Mouse (Mus musculus) MEL-GATA-1-ER (cell line): ENCODE measurements around the gene Ifit3b.
"Not testable (repeated sequence)": the region's sequence is repeated elsewhere in the genome, so short reads cannot be mapped to it uniquely, and the experiment has no call there.

Experiments
- DNase-seq: peaks from one replicate; pipeline ENCODE4 v3.0.0-alpha.2; 2012; ENCODE audit warnings: low read depth; ENCODE audit errors: extremely low read depth

Ifit3b gene

GRCm38 (mm10) chr19:34607237-34608051 lies at the start of gene Ifit3b:
Ifit3b (plus strand) TSS chr19:34607970.
- not testable (repeated sequence) for DNase-seq

DNA sequence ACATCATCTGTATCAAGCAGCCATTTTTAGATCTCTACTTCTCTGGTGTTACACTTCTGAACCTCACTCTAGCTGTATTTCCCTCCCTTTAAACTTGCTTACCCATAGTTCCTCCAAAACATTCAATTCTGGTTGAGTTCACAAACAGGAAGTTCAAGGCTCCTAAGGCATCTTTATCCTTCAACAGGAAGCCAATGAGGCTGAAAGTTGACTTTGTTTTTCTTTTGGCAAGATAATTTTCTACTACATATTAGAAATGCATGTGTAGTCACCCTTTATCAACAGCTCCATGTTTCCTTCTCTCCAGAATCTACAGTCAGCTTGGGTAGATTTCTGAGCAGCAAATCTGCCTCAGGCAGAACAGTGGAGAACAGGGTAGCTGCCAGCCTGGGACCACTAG lies 45.2 kb upstream of the Ifit3b start:
- peak; percentile 98 for DNase-seq

- no peak for DNase-seq
These were observed 41.5 kb upstream of the Ifit3b start for GRCm38 (mm10) chr19:34566178-34566784.

DNA sequence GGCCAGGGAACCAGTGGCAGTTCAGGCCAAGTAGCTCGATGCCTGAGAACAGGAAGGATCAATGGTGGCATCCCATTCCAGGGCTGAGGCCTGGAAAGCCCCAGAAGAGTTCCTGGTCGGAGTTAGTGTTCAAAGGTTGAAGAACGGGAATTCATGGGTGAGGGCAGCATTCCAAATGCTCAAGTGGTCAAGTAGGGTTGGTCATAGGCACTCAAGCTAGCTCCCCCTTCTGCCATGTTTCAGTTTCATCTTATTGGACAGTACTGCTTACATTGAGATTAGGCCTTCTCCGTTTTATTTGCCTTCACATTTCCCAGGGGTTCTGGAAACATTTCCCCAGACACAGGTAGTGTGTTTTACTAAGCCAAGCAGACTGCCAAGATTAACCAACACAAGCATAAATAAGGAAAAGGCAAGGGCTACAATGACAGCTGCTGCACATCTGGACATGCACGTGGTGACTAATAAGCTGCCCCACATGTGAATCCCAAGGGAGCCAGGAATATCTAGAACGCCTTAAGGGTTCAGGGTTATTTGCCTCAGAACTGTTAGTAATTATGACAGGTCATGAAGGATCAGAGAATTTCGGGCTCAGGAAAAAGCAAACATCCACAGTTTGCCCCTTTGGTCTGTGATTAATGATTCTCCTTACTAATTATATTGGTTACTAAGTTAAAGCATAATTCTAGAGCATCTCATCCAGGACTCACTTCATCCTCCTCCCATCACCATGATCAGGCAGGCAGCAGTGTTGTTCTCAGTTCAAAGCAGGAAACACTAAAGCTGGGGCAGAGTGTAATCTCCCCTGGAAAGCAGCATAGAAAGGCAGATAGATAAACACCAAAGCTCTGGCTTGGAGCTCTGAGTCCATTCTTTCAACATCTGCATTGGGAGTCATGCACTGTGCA lies 38.5 kb upstream of the Ifit3b start:
- no peak for DNase-seq

DNA sequence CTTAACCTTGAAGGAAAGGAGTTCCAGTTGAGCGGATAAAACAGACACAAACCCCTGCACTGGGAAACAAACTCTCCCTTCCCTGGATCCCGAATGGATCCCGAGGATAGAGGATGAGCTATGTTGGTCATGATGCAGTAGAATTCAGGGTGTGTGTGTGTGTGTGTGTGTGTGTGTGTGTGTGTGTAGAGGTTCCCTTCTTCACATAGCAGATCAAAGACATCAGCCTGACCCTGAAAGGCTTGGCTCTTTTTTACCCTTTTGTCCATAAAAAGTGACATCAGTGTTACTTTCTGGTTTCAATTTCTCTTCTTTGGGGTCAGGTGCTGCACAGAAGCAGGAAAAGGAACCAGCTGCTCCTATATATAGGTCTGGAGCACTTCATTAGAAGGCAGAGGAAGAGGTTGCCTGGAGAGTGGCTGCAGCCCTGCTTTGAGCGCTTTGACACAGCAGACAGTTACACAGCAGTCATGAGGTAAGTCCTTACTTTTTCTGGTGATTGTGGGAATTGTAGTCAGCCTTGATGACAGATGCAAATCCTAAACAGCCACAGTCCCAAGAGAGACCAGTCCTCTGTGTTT lies 37.8 kb upstream of the Ifit3b start:
- no peak for DNase-seq

DNA sequence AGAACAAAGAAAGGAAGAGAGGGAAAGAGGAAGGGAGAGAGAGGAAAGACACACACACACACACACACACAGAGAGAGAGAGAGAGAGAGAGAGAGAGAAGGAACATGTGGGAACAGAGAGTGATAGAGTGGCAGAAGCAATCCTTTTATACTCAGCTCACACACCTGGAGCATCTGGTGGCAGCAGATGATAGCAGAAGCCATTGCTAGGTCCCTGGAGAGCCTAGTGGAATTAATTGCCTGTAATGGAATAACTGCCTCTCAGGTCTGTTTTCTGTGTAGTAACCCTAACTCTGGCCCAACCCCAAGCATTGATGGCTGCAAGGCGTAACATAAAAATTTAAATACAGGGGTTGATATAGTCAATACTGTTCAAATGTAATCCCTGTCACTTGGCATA lies 36.7 kb upstream of the Ifit3b start:
- DNase-seq: no peak

DNA sequence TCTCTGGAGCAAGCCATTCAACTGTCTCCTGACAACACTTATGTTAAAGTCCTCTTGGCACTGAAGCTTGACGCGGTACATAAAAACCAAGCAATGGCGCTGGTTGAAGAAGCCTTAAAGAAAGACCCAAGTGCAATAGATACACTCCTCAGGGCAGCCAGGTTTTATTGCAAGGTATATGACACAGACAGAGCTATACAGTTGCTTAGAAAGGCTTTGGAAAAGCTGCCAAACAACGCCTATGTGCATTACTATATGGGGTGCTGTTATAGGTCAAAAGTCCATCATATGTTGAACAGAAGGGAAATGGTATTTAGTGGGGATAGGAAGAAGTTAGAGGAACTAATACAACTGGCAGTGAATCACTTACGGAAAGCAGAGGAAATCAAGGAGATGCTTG lies 34.1 kb upstream of the Ifit3b start:
- no peak for DNase-seq

- no peak for DNase-seq
These were observed 30.6 kb upstream of the Ifit3b start for GRCm38 (mm10) chr19:34577121-34577520.

- not testable (repeated sequence) for DNase-seq
These were observed 25.1 kb upstream of the Ifit3b start for GRCm38 (mm10) chr19:34582696-34583095.

DNA sequence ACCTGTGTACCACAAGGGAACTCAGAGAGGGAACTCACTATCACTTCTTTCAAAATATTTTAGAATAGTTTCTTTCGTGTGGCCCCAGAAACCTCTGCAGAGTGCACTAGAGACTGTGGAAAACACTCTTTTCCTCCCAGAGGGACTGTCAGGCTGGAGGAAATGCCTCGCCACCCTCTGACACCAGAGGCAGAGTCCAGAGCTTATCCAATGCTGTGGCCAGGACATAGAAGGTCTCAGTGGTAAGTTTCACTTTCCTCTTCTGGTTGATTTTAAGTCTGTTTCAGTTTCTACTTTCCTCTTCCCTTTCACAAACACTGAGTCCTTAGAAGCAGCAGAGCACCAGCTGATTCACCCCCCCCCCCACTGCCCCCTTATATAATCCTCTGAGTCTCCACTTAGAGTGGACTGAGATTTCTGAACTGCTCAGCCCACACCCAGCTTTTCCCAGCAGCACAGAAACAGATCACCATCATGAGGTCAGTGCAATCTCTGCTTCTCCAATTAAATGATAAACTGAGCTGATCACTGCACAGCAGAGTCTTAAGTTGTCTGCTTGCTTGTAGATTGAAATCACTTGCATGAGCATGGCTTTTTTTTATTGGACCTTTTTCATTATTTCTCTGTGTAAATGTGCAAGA lies 24.5 kb upstream of the Ifit3b start, which contains the start of gene Ifit3:
TSS of gene Ifit3 (plus strand) at position 406 of the 641 bp plus-strand sequence.
- not testable (repeated sequence) for DNase-seq

DNA sequence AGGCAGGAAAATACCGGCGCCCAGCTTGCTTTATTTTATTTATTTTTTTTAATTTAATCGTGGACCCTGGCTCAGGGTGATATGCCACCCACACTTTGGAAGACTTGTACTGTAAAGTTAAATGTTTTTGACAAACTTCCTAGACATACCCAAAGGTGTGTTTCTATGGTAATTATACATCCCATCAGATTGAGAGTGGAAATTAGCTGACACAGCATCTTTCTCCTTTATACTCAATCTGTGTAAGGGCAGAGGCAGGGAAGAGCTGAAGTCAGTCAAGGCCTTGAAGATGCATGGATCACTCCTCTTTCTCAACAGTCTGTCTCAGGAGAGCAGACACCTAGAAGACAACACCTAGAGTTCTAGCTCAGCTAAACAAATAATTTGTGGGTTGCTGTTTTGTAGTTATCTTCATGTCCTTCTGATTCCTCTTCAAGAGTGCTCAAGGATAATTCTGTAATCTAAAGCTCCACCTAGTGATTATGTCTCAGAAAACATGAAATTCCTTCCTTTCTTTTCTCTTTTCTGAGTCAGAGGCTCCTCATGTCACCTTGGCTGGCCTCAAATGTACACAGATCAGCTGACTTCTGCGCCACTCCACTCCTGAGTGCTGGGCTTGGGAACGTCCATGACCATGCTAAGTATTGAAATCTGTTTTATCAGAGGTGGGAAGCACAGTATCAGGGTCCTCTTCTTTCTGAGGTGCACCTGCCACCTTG lies 21.9 kb upstream of the Ifit3b start:
- not testable (repeated sequence) for DNase-seq

- DNase-seq: not testable (repeated sequence)
These were observed 19.7 kb upstream of the Ifit3b start for GRCm38 (mm10) chr19:34587898-34588692.

DNA sequence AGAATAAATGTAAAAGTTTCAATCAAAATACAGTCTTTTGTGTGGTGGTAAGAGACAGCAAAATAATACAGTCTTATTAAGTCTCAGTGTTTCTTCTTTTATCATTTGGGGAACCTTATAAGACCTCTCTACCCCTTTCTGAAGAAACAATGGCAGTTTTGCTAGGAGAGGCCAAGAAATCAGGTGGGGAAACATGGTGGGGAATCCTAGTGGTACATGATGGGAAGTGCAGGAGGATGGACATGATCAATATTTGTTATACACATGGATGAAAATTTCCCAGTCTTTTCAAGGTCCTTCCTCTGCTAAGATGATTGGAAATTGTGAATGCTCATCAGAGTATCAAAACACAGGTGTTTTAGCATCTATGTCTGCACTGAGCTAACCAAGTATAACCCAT lies 18.8 kb upstream of the Ifit3b start:
- no peak for DNase-seq

- no peak for DNase-seq
These were observed 14.3 kb upstream of the Ifit3b start for GRCm38 (mm10) chr19:34593456-34593855.

DNA sequence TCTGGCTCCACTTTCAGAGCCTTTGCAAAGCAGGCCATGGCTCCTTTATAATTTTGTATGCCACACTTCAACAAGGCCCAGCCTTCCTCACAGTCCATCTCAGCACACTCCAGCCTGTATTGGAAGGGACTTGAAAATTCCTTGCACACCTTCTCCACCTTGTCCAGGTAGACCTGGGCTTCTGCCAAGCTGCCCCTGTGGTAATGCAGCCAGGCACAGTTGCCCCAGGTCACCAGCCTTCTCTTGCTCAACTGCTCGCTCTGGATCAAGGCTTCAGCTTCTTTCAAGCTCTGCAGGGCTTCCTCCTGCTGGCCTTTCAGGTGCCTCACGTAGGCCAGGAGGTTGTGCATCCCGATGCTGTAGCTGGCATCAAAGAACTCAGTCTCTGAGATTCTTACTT lies 13.2 kb upstream of the Ifit3b start:
- DNase-seq: not testable (repeated sequence)

GRCm38 (mm10) chr19:34596811-34597210 lies 11.0 kb upstream of the Ifit3b start:
- DNase-seq: no peak

DNA sequence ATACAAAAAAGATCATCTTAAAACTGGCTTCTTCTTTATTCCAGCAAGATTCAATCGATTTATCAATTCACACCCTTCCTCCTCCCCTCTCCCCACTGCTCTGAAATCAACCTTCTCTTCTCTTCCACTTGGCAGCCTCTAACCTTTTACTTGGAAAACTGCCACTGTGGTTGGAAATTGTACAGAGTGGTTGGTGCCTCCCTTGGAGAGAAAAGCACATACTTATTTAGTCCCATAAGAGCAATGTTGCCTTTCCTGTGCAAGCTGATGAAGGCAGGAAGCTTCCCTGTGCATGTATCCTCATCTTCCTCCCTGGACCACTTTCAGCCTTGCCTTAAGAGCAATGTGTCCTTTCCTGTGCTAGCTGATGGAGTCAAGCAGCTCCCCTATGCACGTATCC lies 9.4 kb upstream of the Ifit3b start:
- DNase-seq: no peak

GRCm38 (mm10) chr19:34599250-34599649 lies 8.5 kb upstream of the Ifit3b start:
- peak; percentile 21 for DNase-seq

DNA sequence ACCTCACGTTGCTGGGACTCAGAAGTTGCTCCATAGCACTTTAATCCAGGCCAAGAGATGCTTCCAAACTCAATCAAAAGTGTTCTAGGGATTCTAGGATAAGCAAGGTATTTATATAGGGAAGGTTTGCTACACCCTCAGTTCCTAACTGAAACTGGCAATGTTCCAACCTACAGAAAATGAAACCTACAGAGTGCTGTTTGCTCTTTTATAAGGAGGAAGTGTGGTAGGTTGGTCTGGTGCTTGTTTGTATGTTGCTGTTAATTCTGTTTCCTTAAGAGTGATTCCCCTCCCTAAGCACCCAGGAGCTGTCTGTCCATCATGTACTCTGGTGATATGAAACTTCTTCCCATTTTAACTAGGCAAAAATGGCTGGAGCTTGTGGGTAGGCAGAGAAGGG lies 5.9 kb upstream of the Ifit3b start, which contains the start of gene Ifit1bl1:
TSS of gene Ifit1bl1 (minus strand) at position 69 of the 400 bp plus-strand sequence.
- peak; percentile 14 for DNase-seq
